Mouse (Mus musculus) 3134 (cell line): ENCODE data around the gene Auh.

Experiments
- DNase-seq: peaks from one replicate; pipeline ENCODE4 v3.0.0-alpha.2; 2011; ENCODE audit warnings: low spot score; ENCODE audit not compliant: insufficient read length; ENCODE audit errors: extremely low read depth

Gene Auh

DNA sequence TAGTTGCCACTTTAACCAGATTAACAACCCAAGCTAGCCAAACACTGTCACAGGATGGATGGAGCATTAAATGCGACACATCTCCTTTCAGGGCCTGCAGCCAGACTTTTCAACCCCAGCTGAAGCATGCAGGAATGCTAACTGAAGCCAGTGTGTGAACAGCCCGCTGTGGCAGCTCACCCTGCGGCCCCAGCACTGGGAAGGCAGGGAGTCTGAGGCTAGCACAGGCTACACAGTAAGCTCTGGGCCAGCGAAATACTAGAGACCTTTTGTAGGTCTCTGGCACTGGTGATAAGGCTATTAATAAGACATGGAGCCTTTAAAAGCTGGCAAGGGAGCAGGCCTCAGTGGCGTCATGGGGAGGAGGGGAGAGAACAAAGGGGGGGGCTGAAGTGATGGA is 49.1 kb downstream of the Auh start:
- DNase-seq, result peak; percentile 47

DNA sequence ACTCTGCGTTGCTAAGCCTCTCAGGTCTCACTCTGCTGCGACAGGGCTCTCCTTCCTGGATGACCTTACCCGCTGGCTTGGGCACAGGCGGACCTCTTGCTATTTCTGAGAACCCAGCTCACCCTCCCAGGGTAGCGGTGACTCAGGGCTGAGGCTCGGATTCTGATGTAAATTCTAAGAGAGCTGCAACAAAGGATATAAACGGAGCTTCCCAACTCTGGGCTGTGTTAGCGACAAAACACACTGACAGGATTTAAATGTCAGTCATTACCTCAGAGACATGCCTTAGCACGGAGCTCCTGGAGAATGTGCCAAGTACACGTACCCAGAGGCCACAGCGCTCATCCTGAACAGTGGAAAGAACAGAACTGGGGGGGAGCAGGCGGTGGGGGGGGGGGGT is 49.6 kb downstream of the Auh start:
- DNase-seq, result peak; percentile 60

DNA sequence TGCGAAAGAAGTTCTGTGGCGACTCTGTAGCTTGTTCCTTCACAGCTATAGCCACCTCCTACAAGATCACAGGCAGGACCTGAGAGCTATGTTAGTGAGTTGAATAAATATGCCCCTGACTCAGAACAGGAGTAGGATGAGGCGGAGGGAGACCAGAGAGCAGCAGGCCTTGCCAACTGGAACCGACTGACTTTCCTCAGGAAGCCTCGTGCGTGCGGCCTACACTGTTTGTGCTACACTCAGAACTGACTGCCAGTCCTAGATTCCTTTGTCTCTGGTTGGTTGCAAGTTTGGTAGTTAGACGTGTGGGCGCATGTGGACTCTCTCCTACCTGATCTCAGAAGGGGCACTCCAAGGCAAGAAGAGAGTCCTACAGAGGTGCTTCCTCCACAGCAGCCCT is 50.2 kb downstream of the Auh start:
- peak; percentile 22 for DNase-seq

DNA sequence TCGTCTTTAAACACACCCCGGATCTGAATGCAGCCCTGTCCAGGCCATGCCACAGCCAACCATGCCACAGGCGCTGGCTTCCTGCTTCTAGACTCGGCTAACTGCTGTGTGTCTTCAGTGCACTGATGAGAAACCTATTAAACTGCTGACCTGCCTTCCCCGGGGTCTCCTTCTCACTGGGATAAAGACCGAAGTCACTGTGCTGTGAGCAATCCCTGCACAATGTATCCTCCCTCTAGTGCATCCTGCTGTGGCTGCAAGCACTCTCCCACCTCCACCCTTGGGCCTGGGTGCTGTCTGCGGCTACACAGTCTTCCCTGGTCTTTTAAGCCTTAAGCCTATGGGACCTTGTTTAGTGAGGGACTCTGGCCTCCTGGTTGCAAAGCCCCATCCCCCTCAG is 50.7 kb downstream of the Auh start:
- no peak for DNase-seq

DNA sequence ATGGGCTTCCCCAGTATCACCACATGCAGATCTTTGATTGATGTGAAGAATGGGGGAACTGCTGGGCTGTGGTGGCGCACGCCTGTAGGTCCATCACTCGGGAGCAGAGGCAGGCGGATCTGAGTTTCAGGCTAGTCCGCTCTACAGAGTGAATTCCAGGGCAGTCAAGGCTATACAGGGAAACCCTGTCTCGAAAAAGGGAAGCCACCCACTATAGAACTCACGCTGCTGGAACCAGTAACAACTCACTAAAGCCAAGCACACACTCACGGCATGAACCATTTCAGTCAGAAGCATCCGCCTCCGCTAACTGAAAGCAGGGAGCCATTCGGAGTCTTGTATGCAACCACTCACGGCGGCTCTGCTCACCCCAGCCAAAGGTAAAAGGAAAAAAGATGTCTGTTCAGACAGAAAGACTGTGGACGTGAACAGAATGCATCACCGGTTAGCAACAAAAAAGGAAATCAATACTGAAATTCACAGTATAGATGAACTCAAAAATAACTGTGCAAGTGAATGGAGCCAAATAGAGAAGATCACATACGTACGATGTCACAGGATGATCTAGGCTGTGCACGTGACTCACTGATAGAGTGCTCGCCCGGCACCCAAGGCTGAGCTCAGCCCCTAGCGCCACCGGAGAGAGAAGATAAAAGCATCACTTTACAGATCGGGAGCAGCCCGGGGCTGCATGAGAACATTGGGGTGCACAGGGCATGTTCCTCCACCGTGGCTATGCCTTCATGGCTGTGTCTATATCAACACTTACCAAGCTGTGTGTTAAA is 53.7 kb downstream of the Auh start:
- DNase-seq, result no peak

DNA sequence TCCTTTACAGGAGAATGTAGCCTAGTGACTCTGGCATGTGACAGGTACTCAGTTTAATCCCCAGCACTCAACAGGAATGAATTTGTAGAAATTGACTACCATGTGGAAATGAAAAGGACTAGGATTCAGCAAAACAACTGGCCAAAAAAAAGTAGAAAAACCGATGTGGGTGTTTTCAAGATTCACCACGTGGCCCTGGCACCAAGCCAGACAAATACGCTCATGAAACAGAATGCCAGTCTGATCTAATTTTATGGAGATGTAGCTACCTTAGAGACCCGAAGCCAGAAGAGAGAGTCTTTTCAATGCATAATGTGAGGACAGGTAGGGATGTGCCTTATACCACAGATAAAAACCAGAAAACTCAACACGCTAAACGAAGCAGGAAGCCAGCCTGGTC is 54.4 kb downstream of the Auh start:
- no peak for DNase-seq

DNA sequence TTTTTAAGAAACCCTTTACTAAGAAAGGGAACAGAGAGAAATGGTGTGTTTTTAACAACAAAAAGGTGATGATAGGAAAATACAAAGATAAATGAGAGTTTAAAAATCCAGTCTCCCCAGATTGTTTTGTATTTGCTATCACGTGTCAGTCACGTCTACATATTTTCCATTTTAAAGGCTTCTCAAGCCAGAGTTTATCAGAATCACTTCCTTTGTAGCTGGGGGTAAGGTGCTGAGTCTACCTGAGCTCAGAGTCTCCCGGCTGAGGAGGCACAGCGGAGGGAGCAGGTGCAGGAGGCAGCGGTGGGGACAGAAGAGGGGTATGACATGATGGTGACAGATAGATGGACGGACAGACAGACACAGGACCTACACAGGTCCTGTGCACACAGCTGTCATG is 55.1 kb downstream of the Auh start:
- DNase-seq, result no peak

DNA sequence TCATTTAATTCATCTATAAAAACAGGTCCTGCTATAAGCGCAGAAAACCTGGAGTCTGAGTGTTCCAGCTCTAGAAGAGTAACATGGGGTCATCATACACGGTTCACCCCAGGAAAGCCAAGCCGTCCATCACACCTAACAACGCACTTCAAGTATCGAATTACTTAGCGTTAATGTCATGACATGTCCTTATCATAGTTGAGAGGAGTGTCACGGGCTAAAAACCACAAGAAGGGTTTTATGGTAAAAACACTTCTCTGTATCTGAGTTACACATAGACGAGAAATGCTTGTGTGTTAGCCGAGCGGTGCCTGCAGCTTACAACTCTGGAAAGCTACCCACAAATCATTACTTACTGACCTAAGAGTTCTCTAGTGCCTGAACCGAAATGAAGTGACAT is 55.6 kb downstream of the Auh start:
- DNase-seq, result no peak

DNA sequence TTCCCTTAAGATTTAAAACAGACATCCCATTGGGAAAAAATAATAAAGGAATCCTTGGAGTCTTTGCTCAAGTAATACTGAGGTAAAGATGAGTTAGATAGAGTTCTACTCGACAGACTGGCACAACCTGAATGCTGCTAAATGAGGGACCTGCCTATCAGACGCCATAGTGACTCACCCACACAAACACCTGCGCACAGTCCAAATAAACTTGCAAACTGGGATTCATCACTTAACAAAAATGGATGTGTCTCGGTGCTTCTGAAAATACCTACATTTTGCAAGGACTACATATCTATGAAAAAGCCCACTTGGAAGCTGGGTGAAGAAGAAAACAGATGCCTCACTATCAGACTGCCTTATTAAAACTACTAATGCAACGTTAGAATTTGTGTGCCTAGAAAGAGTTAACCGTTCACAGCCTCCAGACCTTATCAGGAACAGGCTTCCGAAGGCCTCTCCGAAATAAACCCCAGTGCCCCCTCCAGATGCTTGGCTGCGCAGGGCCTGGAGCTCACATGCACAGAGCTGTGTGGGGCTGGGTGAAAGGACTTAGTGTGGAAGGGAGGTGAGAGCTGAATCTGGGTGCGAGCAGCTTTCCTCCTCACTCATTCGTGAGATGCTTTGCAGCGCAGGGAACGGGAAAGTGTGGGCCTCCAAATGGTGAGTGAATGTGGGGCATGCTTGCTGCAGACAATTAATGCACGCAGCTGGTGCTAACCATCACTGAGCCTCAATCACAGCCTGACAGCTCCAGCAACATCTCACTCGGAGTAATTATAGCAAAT is 63.3 kb downstream of the Auh start:
- no peak for DNase-seq

DNA sequence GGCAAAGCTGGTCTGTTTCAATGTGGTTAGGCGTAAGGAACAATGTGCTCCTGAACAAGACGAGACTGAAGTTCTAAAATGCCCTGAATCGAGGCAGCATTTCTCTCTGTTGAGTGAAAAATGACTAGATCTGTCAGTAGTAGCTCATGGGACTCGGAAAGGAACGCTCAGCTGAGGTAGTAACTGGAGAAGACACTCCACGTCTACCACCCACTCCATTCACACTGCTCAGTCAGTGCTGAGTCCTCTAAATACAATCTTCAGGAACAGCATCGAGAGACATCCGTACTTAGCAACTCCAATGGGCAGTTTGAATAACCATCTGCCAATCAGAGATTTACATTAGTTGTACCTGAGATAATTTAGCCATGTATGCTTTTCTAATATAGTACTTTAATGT is 66.0 kb downstream of the Auh start:
- no peak for DNase-seq

DNA sequence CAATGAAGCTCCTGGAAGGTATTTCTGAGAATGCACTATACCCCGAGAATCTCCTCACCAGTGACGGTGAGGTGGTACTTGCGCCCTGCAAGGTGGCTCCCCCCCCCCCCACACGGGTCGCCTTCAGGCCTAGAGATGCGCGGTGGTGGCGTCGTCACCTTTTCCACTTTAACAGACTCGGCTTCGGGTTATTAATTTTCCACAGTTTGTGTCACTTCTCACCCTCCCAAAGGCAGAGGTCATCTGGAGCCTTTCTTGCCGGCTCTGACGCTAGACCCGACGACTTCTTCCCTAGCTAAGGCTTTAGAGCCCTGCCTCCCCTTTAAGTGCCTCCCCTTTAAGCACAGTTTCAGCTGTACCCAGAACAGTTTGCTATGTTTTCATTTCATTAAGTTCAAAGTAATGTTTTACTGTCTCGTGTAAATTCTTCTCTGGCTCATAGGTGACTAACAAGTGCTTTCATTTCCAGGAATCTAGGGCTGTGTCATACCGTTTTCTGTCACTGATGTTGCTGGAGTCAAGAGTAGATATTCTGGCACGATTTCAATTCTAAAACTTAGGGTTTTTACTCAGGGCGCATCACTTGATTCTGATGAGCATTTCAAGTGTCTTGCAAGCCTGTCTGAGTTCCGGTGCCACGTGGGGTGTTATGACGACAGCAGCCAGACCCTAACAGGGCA is 69.3 kb downstream of the Auh start:
- no peak for DNase-seq

DNA sequence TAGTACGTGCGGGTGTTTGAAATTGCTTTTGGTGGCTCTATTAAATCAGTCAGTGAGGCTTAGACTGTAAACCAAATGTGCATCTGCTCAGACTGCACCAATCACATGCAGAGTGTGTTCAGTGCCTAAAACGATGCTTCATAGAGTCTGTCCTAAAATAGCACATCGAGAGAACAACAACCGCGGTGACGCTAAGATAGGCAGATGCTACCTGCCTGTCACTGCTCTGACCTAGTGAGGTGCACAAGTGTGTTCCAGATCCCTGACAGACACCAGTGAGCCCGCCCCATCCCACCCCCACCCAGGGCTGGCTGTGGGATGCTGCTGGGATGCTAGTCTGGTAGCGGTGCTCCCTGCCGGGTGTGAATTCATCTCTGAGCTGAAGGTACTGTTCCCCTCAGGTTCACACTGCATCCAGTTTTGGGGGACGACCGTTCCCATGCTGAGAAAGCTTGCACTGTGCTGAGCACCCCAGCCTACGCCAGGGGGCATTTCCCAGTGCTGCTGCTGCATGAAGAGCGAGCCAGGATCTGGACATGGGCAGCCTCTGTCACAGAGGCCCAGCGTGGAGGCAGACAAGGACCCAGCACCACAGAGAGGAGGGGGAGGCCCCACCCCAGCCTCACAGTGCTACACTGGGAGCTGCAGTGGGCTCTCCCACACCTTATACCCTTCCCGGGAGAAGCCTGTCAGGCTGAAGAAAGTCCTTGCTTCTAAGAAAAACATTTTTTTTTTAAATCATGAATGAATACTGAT is 70.2 kb downstream of the Auh start:
- DNase-seq, result no peak

DNA sequence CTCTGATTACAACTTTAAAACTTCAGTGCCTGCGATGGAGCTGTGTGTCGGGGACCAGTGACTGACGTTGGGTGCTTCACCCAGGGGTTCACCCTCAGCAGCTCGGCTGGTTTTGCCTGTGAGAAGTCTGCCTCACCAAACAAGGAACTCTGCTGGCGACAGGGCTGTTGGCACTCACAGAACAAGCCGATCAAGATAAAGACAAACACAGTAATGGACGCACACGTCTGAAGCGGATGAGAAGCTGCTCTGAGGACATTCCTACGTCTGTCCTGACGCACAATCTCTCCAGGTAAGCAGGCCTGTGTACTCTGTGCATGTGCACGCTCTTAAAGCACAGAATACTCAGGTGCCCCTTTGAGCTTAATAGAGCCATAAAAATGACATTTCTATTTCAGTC is 71.1 kb downstream of the Auh start:
- no peak for DNase-seq

DNA sequence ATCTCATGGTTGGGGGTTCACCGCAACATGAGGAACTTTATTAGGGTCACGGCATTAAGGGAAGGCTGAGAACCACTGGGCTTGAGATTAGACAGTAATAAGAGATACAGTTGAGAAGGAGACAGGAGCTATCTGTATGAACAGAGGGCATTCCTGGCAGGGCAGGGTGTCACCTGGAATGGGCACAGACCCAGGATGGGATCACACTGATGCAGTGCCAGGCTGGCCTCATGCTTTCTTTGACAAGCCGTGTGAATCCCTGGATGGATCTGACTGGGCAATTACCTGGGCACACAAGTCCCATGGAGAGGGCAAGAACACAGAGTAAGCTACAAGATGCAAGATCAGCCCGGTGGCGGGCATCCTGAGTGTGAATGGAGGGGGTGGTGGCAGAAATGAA is 71.7 kb downstream of the Auh start:
- DNase-seq, result no peak

DNA sequence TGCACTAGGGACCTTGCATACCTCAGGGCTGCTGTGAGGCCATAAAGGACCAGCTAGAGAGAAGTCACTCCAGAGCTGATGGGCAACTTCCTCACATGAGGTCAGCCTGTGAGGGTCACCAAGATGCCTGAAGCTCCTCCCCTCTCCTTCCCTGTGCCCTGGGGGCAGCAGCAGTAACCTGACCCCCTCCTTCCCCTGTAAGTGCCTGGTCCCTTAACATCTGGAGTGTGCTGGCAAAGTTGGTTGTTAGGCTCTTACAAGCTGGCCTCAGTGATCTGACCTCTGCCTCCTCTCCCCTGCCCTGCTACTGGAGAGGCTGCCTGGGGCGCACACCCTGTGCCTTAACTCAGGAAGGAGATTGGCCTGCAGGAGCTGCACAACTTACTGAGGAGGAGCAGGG is 75.9 kb downstream of the Auh start:
- DNase-seq, result no peak

DNA sequence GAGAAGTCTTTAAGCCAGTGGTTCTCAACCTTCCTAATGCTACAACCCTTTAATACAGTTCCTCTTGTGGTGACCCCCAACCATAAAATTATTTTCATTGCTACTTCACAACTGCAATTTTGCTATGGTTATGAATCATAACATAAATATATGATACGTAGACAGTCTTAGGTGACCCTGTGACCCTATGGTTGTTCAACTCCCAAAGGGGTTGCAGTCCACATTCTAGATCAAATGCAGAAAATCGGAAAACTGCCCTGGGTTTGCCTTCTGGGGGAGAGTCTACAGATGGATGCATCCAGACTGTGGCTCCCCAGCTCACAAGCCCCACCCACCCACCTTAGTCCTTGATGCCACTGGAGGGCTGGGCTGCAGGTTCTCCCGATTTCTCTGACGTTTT is 77.6 kb downstream of the Auh start:
- no peak for DNase-seq

DNA sequence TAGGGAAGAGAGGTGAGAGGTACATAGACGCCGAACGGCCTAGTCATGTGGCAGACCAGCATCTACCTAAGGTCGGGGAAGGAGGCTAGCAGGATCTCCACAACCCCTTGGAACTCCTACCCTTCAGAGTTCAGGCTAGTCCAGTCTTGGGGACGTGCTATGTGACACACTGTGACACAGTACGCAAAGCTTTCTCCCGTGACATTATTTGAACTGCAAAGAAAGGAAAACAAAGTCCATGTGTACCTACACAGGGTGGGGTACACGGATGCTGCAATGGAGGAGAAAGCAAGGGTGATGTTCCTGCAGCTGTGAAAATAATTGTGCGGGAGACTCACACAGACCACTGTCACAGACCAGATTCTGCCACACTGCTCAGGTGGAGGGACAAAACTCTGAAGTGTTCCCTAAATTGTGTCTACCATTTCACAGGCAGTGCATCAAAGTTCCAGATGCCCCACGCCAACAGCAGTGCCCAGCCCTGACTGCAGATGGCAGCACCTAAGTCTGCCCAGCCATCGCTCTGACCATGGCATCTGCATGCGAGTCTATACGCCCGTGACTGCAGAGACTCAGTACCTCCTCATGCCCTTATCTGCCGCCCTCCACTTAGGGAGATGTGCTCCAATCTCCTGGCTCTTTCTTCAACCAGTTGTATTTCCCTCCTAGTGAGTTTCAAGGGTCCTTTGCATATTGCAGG is 79.3 kb downstream of the Auh start:
- DNase-seq, result no peak

DNA sequence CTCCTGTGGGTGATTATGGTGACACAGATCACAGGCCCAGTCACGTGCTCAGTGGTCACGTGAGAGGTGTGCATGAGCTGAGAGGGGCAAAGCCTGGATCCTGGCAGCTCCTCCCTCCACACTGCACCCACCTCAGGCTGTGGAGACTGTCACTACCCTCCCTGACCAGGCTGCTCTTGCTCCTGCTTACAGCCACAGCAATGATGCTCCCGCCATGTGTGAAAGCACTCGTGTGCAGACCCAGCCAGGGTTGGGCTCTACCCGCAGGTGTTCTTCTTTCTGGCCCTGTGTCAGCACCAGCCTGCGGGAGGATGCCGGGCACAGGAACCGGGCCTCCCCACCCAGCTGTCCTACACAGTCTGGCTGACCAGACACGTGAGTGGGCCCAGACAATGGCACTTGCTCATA is 80.1 kb downstream of the Auh start:
- no peak for DNase-seq

DNA sequence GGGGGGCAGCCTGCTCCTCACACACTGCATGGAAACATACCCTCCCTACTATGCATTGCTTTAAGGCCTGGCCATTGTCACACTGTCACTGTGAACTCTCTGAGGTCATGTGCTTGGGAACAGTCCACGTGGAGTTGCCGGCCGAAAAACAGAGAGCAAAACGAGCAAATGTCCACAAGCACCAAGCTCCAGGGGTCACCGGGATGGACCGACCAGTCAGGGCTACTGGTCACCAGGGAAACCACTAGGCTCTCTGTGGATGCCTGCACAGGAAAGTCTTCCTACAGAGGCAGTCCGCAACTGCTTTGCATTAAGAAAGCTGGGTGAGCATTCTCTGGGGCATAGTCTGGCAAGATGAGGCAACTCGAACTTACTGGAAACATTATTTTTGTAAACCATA is 82.0 kb downstream of the Auh start:
- no peak for DNase-seq

DNA sequence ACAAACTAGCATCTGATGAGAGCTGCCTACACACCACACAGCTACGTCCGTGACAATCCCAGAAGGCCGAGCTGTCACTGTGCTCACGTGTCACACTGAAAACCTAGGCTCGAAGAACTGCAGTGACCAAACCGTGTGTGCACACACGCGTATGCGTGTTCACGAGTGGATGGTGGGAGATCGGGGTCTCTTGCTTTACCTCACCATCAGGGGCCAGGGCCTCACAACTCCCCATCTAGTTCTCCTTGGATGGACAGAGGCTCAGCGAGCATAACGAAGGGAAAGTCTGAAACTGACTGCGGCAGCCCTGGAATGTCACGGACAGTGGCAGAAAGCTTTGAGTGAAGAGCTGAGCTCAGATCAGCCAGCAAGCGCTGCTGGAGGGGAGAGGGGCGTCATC is 82.4 kb downstream of the Auh start:
- DNase-seq, result no peak
